Mouse (Mus musculus): ENCODE measurements around the gene AB124611. TPM values are rescaled to one million over a fixed set of nuclear protein-coding genes. Genes with fewer than 3 reads are reported as not detected.
"Not testable (repeated sequence)": the region's sequence is repeated elsewhere in the genome, so short reads cannot be mapped to it uniquely, and the experiment has no call there.

The AB124611 gene
- total RNA-seq (2014; rRNA removed; ENCODE audit: low replicate concordance): 0.15 and 3.3 TPM in 2 replicates
- 1.00 and 1.6 TPM in 2 replicates for polyA plus RNA-seq (2015; fragmentation: Nextera tagmentation; extraction: Ambion mirVana)

GRCm38 (mm10) chr9:21525937-21526633 lies at the start of gene AB124611:
AB124611 (plus strand) TSS chr9:21526176.
- TF ChIP-seq CTCF (IDR thresholded peaks at IDR 0.05; ENCODE audit: low read depth): no peak
- TF ChIP-seq EP300 (IDR thresholded peaks at IDR 0.05; ENCODE audit: low read depth): no peak
- 49% methylated on average over 14 of the region's 14 CpGs for WGBS
- Histone ChIP-seq H3K4me2 (ENCODE audit: low read depth, low read length) (peak within 1 kb of the TSS; percentile 42; the same call in 1 of the 2 replicates), H3K36me3 (replicated peaks; ENCODE audit: control insufficient read depth, insufficient read depth, low read length) (no peaks in the 10 kb centered on the region), H3K4me1 (ENCODE audit: control insufficient read depth, insufficient read depth) (no peaks in the 10 kb centered on the region), H3K4me3 (ENCODE audit: low read depth, low read length) (peak within 1 kb of the TSS; percentile 14; the same call in 1 of the 2 replicates), H3K27me3 (ENCODE audit: control insufficient read depth, insufficient read depth, low read length) (no peaks in the 10 kb centered on the region), H3K9ac (replicated peaks; ENCODE audit: low read depth, low read length) (no peak within 1 kb of the TSS; the same call in 1 of the 2 replicates), H3K27ac (ENCODE audit: low read depth) (0 out of 2 replicates have a peak within 1 kb of the TSS, but pooled peaks have one; percentile 34), H3K9me3 (replicated peaks; ENCODE audit: control insufficient read depth, low read length) (no peaks in the 10 kb centered on the region)
- no peak for ATAC-seq (ENCODE audit: insufficient read depth, low read depth)
- no peak for DNase-seq (ENCODE audit: low spot score)

GRCm38 (mm10) chr9:21477707-21478106 lies 48.3 kb upstream of the AB124611 start:
- WGBS: 98% methylated on average over 6 of the region's 6 CpGs
- Histone ChIP-seq H3K4me1 (ENCODE audit: control insufficient read depth, insufficient read depth) (no peaks in the 10 kb centered on the region), H3K27me3 (ENCODE audit: control insufficient read depth, insufficient read depth, low read length) (no peaks in the 10 kb centered on the region), H3K4me2 (ENCODE audit: low read depth, low read length) (no peak overlapping the region), H3K4me3 (ENCODE audit: low read depth, low read length) (no peak overlapping the region), H3K36me3 (replicated peaks; ENCODE audit: control insufficient read depth, insufficient read depth, low read length) (peaks cover 98% of the 10 kb centered on the region), H3K9ac (replicated peaks; ENCODE audit: low read depth, low read length) (no peak overlapping the region), H3K9me3 (replicated peaks; ENCODE audit: control insufficient read depth, low read length) (no peaks in the 10 kb centered on the region), H3K27ac (ENCODE audit: low read depth) (no peak overlapping the region)
- TF ChIP-seq EP300 (IDR thresholded peaks at IDR 0.05; ENCODE audit: low read depth) (no peak), CTCF (IDR thresholded peaks at IDR 0.05; ENCODE audit: low read depth) (0 out of 2 replicates have a peak, but pooled peaks have one; percentile 7)
- no peak for ATAC-seq (ENCODE audit: insufficient read depth, low read depth)
- DNase-seq (ENCODE audit: low spot score): no peak

- Histone ChIP-seq H3K36me3 (replicated peaks; ENCODE audit: control insufficient read depth, insufficient read depth, low read length) (peaks cover 88% of the 10 kb centered on the region), H3K27me3 (ENCODE audit: control insufficient read depth, insufficient read depth, low read length) (no peaks in the 10 kb centered on the region), H3K9me3 (replicated peaks; ENCODE audit: control insufficient read depth, low read length) (no peaks in the 10 kb centered on the region), H3K9ac (replicated peaks; ENCODE audit: low read depth, low read length) (no peak overlapping the region), H3K4me2 (ENCODE audit: low read depth, low read length) (no peak overlapping the region), H3K27ac (ENCODE audit: low read depth) (no peak overlapping the region), H3K4me1 (ENCODE audit: control insufficient read depth, insufficient read depth) (no peaks in the 10 kb centered on the region), H3K4me3 (ENCODE audit: low read depth, low read length) (no peak overlapping the region)
- DNase-seq (ENCODE audit: low spot score) (no peak), ATAC-seq (ENCODE audit: insufficient read depth, low read depth) (no peak)
- WGBS: 64% methylated on average over 4 of the region's 4 CpGs
- TF ChIP-seq EP300 (IDR thresholded peaks at IDR 0.05; ENCODE audit: low read depth) (no peak), CTCF (IDR thresholded peaks at IDR 0.05; ENCODE audit: low read depth) (no peak)
Measured at GRCm38 (mm10) chr9:21484065-21484464, 41.9 kb upstream of the AB124611 start.

- H3K4me3 ChIP-seq (ENCODE audit: low read depth, low read length); H3K9ac ChIP-seq (replicated peaks; ENCODE audit: low read depth, low read length); DNase-seq (ENCODE audit: low spot score); H3K27ac ChIP-seq (ENCODE audit: low read depth); H3K9me3 ChIP-seq (replicated peaks; ENCODE audit: control insufficient read depth, low read length); H3K27me3 ChIP-seq (ENCODE audit: control insufficient read depth, insufficient read depth, low read length); H3K4me2 ChIP-seq (ENCODE audit: low read depth, low read length); H3K4me1 ChIP-seq (ENCODE audit: control insufficient read depth, insufficient read depth); ATAC-seq (ENCODE audit: insufficient read depth, low read depth): not testable (repeated sequence)
- WGBS: 95% methylated on average over 1 of the region's 2 CpGs
- peaks cover 86% of the 10 kb centered on the region for H3K36me3 ChIP-seq (replicated peaks; ENCODE audit: control insufficient read depth, insufficient read depth, low read length)
Measured at GRCm38 (mm10) chr9:21488246-21488645, 37.7 kb upstream of the AB124611 start.

- Histone ChIP-seq H3K4me2 (ENCODE audit: low read depth, low read length) (no peak overlapping the region), H3K27me3 (ENCODE audit: control insufficient read depth, insufficient read depth, low read length) (no peaks in the 10 kb centered on the region), H3K4me1 (ENCODE audit: control insufficient read depth, insufficient read depth) (no peaks in the 10 kb centered on the region), H3K9me3 (replicated peaks; ENCODE audit: control insufficient read depth, low read length) (no peaks in the 10 kb centered on the region), H3K27ac (ENCODE audit: low read depth) (no peak overlapping the region), H3K9ac (replicated peaks; ENCODE audit: low read depth, low read length) (no peak overlapping the region), H3K4me3 (ENCODE audit: low read depth, low read length) (no peak overlapping the region), H3K36me3 (replicated peaks; ENCODE audit: control insufficient read depth, insufficient read depth, low read length) (peaks cover 86% of the 10 kb centered on the region)
- WGBS: 90% methylated on average over 9 of the region's 9 CpGs
- ATAC-seq (ENCODE audit: insufficient read depth, low read depth) (no peak), DNase-seq (ENCODE audit: low spot score) (no peak)
- TF ChIP-seq EP300 (IDR thresholded peaks at IDR 0.05; ENCODE audit: low read depth) (no peak), CTCF (IDR thresholded peaks at IDR 0.05; ENCODE audit: low read depth) (no peak)
Measured at GRCm38 (mm10) chr9:21490696-21491095, 35.3 kb upstream of the AB124611 start.
